Mouse (Mus musculus): ENCODE results near the gene Gm17606.
"Not testable (repeated sequence)": the region's sequence is repeated elsewhere in the genome, so short reads cannot be mapped to it uniquely, and the experiment has no call there.

Gm17606 gene

GRCm38 (mm10) chr14:54640946-54641304, at the start of gene Gm17606:
Gene Gm17606 (plus strand): TSS chr14:54640952.
- DNase-seq (ENCODE audit: low read depth, low spot score) = no peak

GRCm38 (mm10) chr14:54591056-54591455, 49.7 kb upstream of the Gm17606 start:
- no peak for DNase-seq (ENCODE audit: low read depth, low spot score)

GRCm38 (mm10) chr14:54592319-54592934, 48.3 kb upstream of the Gm17606 start:
- DNase-seq (ENCODE audit: low read depth, low spot score) = peak; percentile 75

- DNase-seq (ENCODE audit: low read depth, low spot score) = no peak
Observed at GRCm38 (mm10) chr14:54594055-54594454, 46.7 kb upstream of the Gm17606 start.

- DNase-seq (ENCODE audit: low read depth, low spot score) = peak; percentile 72
Observed at GRCm38 (mm10) chr14:54594631-54595414, 45.9 kb upstream of the Gm17606 start.

GRCm38 (mm10) chr14:54597084-54597483, 43.7 kb upstream of the Gm17606 start:
- no peak for DNase-seq (ENCODE audit: low read depth, low spot score)

GRCm38 (mm10) chr14:54601601-54602000, 39.2 kb upstream of the Gm17606 start:
- no peak for DNase-seq (ENCODE audit: low read depth, low spot score)

- DNase-seq (ENCODE audit: low read depth, low spot score) = no peak
Observed at GRCm38 (mm10) chr14:54602613-54603012, 38.1 kb upstream of the Gm17606 start.

GRCm38 (mm10) chr14:54603038-54603654, 37.6 kb upstream of the Gm17606 start:
- peak; percentile 96 for DNase-seq (ENCODE audit: low read depth, low spot score)

- no peak for DNase-seq (ENCODE audit: low read depth, low spot score)
Observed at GRCm38 (mm10) chr14:54603686-54604085, 37.1 kb upstream of the Gm17606 start.

GRCm38 (mm10) chr14:54605752-54606321, 34.9 kb upstream of the Gm17606 start, which contains the start of gene 4931414P19Rik:
Gene 4931414P19Rik (minus strand): TSS chr14:54605993.
- peak; percentile 51 for DNase-seq (ENCODE audit: low read depth, low spot score)

GRCm38 (mm10) chr14:54607226-54607625, 33.5 kb upstream of the Gm17606 start:
- no peak for DNase-seq (ENCODE audit: low read depth, low spot score)

- DNase-seq (ENCODE audit: low read depth, low spot score) = no peak
Observed at GRCm38 (mm10) chr14:54609245-54609644, 31.5 kb upstream of the Gm17606 start.

- no peak for DNase-seq (ENCODE audit: low read depth, low spot score)
Observed at GRCm38 (mm10) chr14:54609962-54610361, 30.8 kb upstream of the Gm17606 start.

GRCm38 (mm10) chr14:54610648-54611047, 30.1 kb upstream of the Gm17606 start:
- DNase-seq (ENCODE audit: low read depth, low spot score) = peak; percentile 76

GRCm38 (mm10) chr14:54614130-54614529, 26.6 kb upstream of the Gm17606 start:
- not testable (repeated sequence) for DNase-seq (ENCODE audit: low read depth, low spot score)

GRCm38 (mm10) chr14:54616226-54616825, 24.4 kb upstream of the Gm17606 start:
- no peak for DNase-seq (ENCODE audit: low read depth, low spot score)

GRCm38 (mm10) chr14:54617152-54617896, 23.4 kb upstream of the Gm17606 start:
- no peak for DNase-seq (ENCODE audit: low read depth, low spot score)

GRCm38 (mm10) chr14:54617897-54618365, 22.8 kb upstream of the Gm17606 start, which contains the start of gene Psmb5:
Gene Psmb5 (minus strand): TSS chr14:54618022.
- peak; percentile 89 for DNase-seq (ENCODE audit: low read depth, low spot score)

GRCm38 (mm10) chr14:54621133-54621532, 19.6 kb upstream of the Gm17606 start, which contains the start of gene Psmb11:
Gene Psmb11 (plus strand): TSS chr14:54621433.
- no peak for DNase-seq (ENCODE audit: low read depth, low spot score)

GRCm38 (mm10) chr14:54623334-54623733, 17.4 kb upstream of the Gm17606 start:
- DNase-seq (ENCODE audit: low read depth, low spot score) = no peak
